Mouse (Mus musculus) myocyte (in vitro differentiated cells): ENCODE results near the gene Mrpl38. TPM values are rescaled to one million over a fixed set of nuclear protein-coding genes. Genes with fewer than 3 reads are reported as not detected.

Experiments used
- H3K27me3 ChIP-seq: one replicate; pipeline ENCODE4 v1.6.1; 2011; ENCODE audit not compliant: control insufficient read depth, insufficient read depth, insufficient read length
- H3K36me3 ChIP-seq: one replicate; pipeline ENCODE4 v1.6.1; 2011; ENCODE audit not compliant: control insufficient read depth, insufficient read depth
- H3K4me2 ChIP-seq: one replicate; pipeline ENCODE4 v1.6.1; 2011; ENCODE audit warnings: low read depth, control low read depth
- H3K4me3 ChIP-seq: one replicate; pipeline ENCODE4 v1.5.1; 2011; ENCODE audit warnings: mild to moderate bottlenecking, control low read depth, moderate library complexity
- H3K79me2 ChIP-seq: one replicate; pipeline ENCODE4 v1.6.1; 2011; ENCODE audit not compliant: control insufficient read depth, insufficient read depth
- H3ac ChIP-seq: one replicate; pipeline ENCODE4 v1.6.1; 2011; ENCODE audit not compliant: control insufficient read depth, insufficient read length
- CEBPB ChIP-seq: IDR thresholded peaks from 2 replicates; pipeline ENCODE4 v1.6.1; 2011; ENCODE audit warnings: mild to moderate bottlenecking, moderate library complexity; ENCODE audit not compliant: poor library complexity, insufficient read depth, severe bottlenecking
- E2F4 ChIP-seq: IDR thresholded peaks from one replicate; pipeline ENCODE4 v1.6.1; 2011; ENCODE audit warnings: mild to moderate bottlenecking, control low read depth, moderate library complexity; ENCODE audit not compliant: insufficient read depth
- MAX ChIP-seq: IDR thresholded peaks from one replicate; pipeline ENCODE4 v1.6.1; 2011; ENCODE audit warnings: low read depth, mild to moderate bottlenecking, control low read depth
- MYOD1 ChIP-seq, 3 experiments: IDR thresholded peaks; one replicate each; pipeline ENCODE4 v1.6.1; 2011; ENCODE audit warnings: control low read depth in 2 of 3, low read depth in 2 of 3, mild to moderate bottlenecking in 2 of 3, moderate library complexity in 1 of 3; ENCODE audit not compliant: insufficient read length in 2 of 3, control insufficient read depth in 1 of 3
- MYOG ChIP-seq, 3 experiments: IDR thresholded peaks; one replicate each; pipeline ENCODE4 v1.6.1; 2011; ENCODE audit warnings: control low read depth in 2 of 3, low read depth in 2 of 3, mild to moderate bottlenecking in 2 of 3; ENCODE audit not compliant: insufficient read length in 2 of 3, control insufficient read depth in 1 of 3, insufficient read depth in 1 of 3
- POLR2A ChIP-seq: IDR thresholded peaks from one replicate; pipeline ENCODE4 v1.6.1; 2011; ENCODE audit warnings: low read depth, mild to moderate bottlenecking, control low read depth, moderate library complexity; ENCODE audit not compliant: insufficient read length
- POLR2AphosphoS2 ChIP-seq: IDR thresholded peaks from one replicate; pipeline ENCODE4 v1.6.1; 2011; ENCODE audit warnings: low read depth, control low read depth; ENCODE audit not compliant: insufficient read length
- REST ChIP-seq: IDR thresholded peaks from one replicate; pipeline ENCODE4 v1.6.1; 2011; ENCODE audit warnings: mild to moderate bottlenecking, control low read depth, moderate library complexity; ENCODE audit not compliant: insufficient read depth, insufficient read length
- SRF ChIP-seq: IDR thresholded peaks from one replicate; pipeline ENCODE4 v1.6.1; 2011; ENCODE audit warnings: low read depth; ENCODE audit not compliant: control insufficient read depth, insufficient read length
- TCF12 ChIP-seq: IDR thresholded peaks from one replicate; pipeline ENCODE4 v1.6.1; 2011; ENCODE audit warnings: mild to moderate bottlenecking, control low read depth; ENCODE audit not compliant: poor library complexity, insufficient read depth, severe bottlenecking
- TCF3 ChIP-seq: IDR thresholded peaks from one replicate; pipeline ENCODE4 v1.6.1; 2011; ENCODE audit warnings: low read depth, control low read depth; ENCODE audit not compliant: insufficient read length
- USF1 ChIP-seq: IDR thresholded peaks from one replicate; pipeline ENCODE4 v1.6.1; 2011; ENCODE audit warnings: low read depth, mild to moderate bottlenecking, control low read depth, moderate library complexity
- polyA plus RNA-seq: library from polyadenylated mRNA; unstranded; fragments of >200 nt; fragmentation: generic; extraction: Trizol; gene quantifications from one replicate; pipeline ENCODE4 v1.2.1, GENCODE M21; 2012; ENCODE audit warnings: missing spikeins

Gene Mrpl38
- polyA plus RNA-seq = 141 TPM

DNA sequence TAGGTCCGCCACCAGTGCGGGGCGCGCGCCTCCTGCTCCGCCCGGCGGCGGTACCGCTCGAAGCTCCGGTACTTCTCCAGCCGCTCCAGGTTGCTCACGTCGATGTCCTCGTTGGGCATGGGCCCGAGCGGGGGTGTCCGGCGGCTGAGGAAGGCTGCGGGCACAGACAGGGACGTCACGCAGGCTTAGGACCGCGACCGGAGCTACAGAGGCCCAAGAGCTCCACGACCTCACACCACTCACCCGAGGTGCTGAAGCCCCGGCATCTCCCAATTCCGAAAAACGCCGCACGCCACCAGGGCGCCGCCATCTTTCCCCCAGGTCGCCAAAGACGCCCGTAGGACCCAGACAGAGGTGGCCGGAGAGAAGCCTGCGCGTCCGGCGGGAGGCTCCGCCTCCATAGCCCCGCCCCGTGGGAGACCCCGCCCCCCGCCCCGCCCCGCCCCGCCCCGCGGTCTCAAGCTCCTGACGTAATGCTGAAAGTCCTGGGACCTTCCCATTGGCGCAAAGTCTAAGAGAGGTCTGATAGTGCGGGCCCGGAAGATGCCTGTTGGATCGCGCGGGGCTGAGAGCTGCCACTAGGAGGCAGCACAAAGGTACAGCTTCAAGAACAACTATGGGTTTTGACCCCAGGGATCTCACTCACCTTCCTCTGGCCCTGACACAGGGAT, at the start of gene Mrpl38:
Gene Mrpl38, minus strand, starts transcription at position 401 of the 671 bp plus-strand sequence.
- Histone ChIP-seq H3K4me2 (peak within 1 kb of the TSS; percentile 73), H3K27me3 (no peaks in the 10 kb centered on the region), H3K79me2 (peaks cover 25% of the 10 kb centered on the region), H3ac (peak within 1 kb of the TSS; percentile 67), H3K4me3 (peak within 1 kb of the TSS; percentile 79), H3K36me3 (peaks cover 7% of the 10 kb centered on the region)
- TF ChIP-seq CEBPB (no peak), SRF (peak; percentile 6), POLR2AphosphoS2 (peak; percentile 56), POLR2A (peak; percentile 58)

DNA sequence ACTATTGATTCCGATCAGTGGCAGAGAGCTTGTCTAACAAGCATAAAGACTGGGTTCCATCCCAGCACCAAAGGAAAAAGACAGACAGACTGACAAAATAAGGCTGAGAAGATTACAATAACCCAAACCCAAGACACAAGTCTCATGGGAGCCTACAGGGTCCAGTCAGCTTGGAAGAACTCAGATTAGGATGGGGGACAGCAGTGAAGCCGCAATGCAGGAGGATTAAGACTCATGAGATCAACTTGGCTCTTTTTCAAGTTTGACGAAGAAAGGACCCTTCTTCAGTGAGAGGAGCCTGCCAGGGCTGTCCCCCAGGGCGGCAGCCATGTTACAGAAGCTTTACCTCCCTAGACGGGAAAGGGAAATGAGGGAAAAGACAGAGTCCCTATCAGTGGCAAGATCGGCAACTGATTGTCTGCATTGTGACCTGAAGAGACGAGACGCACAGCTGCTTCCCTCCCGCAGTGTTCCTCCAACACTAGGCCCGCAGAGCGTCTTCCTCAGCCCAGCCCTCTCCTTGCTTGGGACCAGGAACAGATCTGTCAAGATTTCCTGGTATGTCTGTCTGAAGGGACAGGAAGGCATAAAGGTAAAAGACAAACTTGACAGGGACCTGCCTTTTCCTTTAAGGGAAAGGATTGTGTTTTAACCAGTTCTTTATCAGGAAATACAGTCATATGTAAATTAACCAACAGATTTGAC, 48.7 kb upstream of the Mrpl38 start:
- H3ac ChIP-seq = no peak overlapping the region
- H3K79me2 ChIP-seq = peaks cover 13% of the 10 kb centered on the region
- H3K4me2 ChIP-seq = no peak overlapping the region
- no peaks in the 10 kb centered on the region for H3K27me3 ChIP-seq
- no peak overlapping the region for H3K4me3 ChIP-seq
- peaks cover 35% of the 10 kb centered on the region for H3K36me3 ChIP-seq
- no peak for TF ChIP-seq TCF3
- TF ChIP-seq MAX = no peak
- TF ChIP-seq MYOD1 (IDR thresholded peaks at IDR 0.05; ENCODE audit: control insufficient read depth in 1 of 3, insufficient read length in 2 of 3, low read depth in 2 of 3) = no peak
- TF ChIP-seq REST = no peak
- TF ChIP-seq TCF12 = no peak
- TF ChIP-seq POLR2AphosphoS2 = no peak

DNA sequence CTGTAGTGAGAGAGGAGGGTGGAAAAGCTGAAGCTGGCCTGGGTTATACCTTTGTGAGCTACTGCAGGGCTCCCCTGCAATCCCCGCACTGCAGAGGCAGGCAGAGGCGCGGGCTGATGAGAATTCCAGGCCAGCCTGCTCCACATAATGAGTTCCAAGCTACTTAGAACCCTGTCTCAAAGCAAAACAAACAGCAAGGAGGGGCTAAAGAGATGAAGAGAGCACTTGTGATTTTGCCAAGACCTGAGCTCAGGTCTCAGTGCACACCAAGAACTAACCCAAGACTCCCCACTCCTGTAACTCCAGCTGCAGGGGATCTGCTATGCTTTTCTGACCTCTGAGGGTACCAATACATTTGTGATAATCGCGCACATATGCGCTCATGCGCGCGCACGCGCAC, 47.7 kb upstream of the Mrpl38 start:
- Histone ChIP-seq H3K79me2 (peaks cover 13% of the 10 kb centered on the region), H3ac (no peak overlapping the region), H3K36me3 (peaks cover 35% of the 10 kb centered on the region), H3K27me3 (no peaks in the 10 kb centered on the region), H3K4me3 (no peak overlapping the region), H3K4me2 (peak overlapping the region; percentile 28)
- TF ChIP-seq POLR2AphosphoS2 (no peak), MYOD1 (IDR thresholded peaks at IDR 0.05; ENCODE audit: control insufficient read depth in 1 of 3, insufficient read length in 2 of 3, low read depth in 2 of 3) (no peak), CEBPB (no peak), E2F4 (no peak), REST (no peak), MYOG (IDR thresholded peaks at IDR 0.05; ENCODE audit: control insufficient read depth in 1 of 3, insufficient read depth in 1 of 3, insufficient read length in 2 of 3, low read depth in 2 of 3) (no peak), POLR2A (no peak), USF1 (no peak), TCF12 (no peak), TCF3 (no peak), SRF (no peak), MAX (no peak)

DNA sequence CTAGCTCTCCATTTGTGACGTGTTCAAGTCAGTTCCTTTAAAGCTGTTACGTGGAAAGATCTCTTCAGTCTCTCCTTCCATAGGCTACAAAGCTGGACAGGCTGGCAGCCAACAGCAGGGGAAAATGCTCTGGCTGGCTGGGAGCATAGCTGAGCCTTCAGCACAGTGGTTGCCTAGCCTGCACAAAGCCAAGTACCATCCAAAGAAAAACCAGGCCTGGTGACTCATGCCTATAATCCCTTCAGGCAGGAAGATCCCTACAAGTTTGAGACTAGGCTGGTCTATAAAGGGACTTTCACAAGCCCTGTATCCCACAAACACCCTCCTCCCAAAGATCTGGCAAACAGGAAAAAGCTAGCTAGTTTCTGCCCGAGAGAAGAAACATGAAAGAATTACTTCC, 47.2 kb upstream of the Mrpl38 start:
- Histone ChIP-seq H3K36me3 (peaks cover 31% of the 10 kb centered on the region), H3ac (no peak overlapping the region), H3K79me2 (peaks cover 13% of the 10 kb centered on the region)

More for the DNA sequence above, 47.2 kb upstream of the Mrpl38 start:
- Histone ChIP-seq H3K4me3 (no peak overlapping the region), H3K4me2 (peak overlapping the region; percentile 28), H3K27me3 (no peaks in the 10 kb centered on the region)
- no peak for TF ChIP-seq TCF3
- no peak for TF ChIP-seq USF1
- no peak for TF ChIP-seq TCF12
- no peak for TF ChIP-seq CEBPB
- no peak for TF ChIP-seq POLR2A
- TF ChIP-seq POLR2AphosphoS2 = no peak
- no peak for TF ChIP-seq MAX
- no peak for TF ChIP-seq E2F4
- no peak for TF ChIP-seq SRF
- TF ChIP-seq MYOD1 (IDR thresholded peaks at IDR 0.05; ENCODE audit: control insufficient read depth in 1 of 3, insufficient read length in 2 of 3, low read depth in 2 of 3) = no peak
